Mouse (Mus musculus) brain, embryonic 18.5 days (tissue): ENCODE results near the gene Cr2.
"Not testable (repeated sequence)": the region's sequence is repeated elsewhere in the genome, so short reads cannot be mapped to it uniquely, and the experiment has no call there.

Experiments
- DNase-seq: peaks from one replicate; pipeline ENCODE4 v3.0.0-alpha.2; 2012; ENCODE audit warnings: low read depth, low spot score

Gene Cr2

DNA sequence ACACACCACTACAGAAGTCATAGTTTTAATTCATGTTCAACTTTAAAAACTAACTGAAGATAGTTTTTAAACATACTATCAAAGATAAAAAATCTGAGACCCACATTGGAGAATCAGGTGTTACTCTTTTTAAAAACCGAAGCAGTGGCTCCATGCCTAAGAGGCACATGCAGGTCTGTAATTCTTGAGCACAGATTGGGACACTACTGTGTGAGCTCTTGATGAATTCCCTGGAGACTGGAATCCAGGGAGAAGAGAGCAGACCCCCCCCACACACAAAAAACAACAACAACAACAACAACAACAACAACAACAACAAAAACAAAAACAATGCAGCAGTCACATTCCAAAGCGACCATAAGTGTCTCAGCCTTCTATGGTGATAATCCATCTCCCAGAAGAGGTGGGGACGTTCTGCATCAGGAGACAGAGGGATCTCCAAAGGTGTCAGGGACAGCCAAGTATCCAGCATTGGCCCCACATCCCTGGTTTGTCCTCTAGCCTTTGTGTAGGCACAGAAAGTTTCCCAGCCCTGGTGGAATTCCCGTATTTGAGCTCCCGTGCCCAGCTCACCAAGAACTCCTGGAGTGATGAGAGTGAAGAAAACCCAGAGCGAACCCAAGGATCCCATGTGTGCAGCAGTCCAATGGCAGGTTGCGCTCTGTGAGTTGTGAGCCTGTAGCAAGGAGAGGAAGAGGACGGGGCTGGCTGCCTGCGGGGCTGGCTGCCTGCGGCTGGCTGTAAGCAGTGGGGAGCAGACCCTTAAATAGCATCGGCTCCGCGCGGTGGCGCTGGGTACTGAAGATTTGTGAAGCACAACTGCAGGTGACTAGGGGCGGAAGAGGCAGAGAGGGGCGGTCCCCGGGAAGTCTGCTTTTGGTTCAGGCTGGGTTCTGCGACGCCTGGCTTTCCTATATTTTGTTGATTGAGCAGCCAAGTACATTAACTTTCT lies at the start of gene Cr2:
Gene Cr2, minus strand, starts transcription at position 737 of the 952 bp plus-strand sequence.
- DNase-seq = peak; percentile 28

DNA sequence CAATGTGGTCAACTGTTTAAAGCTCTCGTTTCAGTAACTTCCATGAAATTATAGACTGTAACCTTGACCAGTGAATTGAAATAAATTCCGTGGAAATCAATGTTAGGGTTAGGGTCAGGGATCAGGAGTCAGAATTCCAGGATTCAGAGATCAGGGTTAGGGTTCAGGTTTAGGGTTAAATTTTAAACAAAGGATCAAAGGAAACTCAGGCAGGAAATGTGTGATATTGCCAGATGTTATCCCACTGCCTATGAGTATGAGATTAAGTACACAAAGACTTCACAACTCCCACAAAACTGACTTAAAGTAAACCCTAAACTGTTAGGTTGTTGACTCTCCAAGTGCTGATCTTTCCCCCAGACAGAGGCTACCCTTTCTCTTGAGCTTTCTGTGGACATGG lies 45.3 kb upstream of the Cr2 start:
- DNase-seq = no peak

DNA sequence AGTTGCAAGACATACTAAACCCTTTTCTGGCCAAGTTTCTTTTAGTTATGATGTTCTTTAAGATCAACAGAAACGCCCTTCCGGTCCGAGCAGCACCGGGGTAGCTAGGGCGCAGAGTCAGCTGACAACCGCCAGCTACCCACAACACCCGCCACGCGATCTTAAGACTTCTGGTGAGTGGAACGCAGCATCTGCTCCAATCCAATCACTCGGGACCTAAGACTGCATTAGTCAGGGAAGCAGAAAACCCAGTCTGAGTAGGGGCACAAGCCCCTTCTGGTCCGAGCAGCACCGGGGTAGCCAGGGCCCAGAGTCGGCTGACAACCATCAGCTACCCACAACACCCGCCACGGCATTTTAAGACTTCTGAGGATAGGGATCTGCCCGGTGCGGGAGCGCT lies 36.3 kb upstream of the Cr2 start:
- not testable (repeated sequence) for DNase-seq

DNA sequence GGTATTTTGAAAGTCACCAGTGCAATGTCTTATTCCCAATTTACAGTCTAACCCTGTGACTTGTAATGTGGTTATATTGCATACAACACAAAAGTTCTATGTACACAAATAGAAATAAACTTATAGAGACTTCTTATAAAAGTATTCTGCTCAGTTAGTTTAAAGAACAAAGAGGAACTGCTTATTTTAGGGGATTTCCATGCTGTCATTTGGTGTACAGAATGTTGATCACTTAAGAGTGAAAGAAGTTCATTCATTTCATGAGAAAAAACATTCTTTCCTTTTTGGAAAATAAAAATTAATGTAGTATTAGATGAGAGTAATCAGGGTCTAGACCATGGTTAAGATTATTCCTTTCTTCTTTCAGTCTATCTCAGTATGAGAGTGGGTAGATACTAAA lies 8.2 kb upstream of the Cr2 start:
- DNase-seq = no peak

DNA sequence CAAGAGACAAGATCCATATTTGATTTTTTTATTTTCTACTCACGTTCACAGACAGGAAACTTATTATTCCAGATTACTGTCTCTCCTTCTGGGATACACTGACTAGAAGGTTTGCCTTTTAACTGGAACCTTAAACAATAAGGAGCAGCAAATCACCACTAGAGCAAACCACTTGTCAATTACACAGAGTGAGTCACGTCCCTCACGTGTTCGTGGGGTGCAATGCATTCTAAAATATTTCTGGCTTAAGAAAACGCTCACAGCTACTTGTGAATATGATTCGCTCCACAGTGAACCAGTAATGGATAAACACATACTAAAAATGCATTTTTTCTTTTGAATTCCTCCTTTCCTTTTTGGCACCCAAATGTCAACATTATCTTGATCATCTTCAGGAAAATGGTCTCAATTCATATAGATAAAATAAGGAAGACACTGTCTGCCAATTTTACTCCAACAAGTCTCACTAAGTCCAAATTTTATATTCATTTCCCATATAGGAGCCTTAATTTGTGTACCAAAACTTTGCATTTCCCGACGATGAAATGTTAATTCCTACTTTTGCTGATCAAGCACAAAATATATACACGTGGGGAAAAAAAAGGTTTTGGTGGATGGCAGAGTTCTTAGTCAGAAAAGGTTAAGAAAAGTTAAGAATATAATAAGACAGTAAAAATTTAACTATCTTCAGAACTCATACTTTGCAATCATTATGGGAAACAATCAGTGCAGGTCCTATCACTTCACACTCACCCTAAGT lies 11.3 kb downstream of the Cr2 start:
- no peak for DNase-seq

DNA sequence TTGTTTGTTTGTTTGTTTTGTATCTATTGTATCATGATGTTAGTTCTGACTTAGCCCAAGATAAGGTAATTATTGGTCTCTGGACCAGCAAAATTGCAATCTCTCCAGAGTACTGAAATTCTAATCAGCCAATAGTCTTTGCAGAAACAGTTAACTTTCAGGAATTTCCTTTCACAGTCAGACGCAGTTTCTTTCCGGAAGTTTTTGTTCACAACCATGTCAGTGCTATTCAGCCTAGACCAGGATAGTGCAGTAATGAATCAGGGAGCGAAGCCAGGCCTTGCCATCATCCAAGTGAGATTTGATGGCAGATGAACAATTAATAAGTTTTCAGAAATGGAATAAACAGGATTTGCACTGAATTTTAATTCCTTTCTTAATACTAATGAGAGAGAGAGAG lies 44.4 kb downstream of the Cr2 start:
- no peak for DNase-seq

DNA sequence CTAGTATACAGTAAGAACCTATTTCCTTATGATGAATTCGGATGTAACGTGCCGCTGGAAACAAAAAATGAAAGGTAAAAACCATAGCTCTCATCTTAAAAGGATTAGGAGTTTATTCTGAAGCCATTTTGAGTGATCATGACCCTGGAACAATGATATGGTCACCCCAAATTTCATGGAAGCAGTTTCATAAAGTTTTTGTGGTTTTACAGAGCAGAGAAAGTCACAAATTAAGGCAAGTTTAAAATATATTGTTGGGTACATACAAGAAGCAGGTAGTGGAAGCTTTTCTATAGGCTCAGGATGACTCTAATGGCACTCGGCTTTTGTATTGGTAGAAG lies 44.9 kb downstream of the Cr2 start:
- no peak for DNase-seq

DNA sequence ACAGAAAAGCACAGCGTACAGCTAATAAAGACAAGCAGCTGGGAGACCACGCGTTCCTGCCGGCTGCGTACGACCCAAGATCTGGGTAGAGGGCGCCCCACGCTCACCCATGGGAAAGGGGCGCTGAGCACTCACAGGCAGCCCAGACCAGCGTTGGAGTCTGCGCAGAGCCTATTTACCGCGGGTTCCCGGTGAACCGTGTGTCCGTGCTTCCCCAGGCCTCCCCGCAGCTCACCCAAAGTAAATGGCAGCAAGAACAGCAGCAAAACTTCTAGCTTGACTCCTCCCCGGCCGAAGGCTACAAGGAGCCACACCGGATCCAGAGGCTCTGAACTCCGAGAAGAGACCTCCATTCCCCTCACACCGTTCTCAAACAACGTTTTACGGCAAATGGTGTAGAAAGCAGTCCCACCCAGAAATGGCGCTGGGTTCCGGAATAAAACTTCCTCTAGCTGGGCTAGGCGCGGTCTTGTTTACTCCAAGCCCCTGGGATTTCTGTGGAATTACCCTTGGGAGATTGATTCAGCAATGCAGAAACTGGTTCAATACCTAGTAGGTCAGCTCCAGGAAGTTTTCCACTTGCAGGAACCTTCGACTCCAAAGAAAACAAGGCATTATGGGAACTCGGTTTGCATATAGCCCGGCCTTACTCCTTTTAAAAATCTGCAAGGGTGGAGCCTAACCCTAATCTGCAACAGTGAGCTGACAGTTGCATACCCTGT lies 45.4 kb downstream of the Cr2 start, which contains the start of gene Cr1l:
Gene Cr1l, minus strand, starts transcription at position 634 of the 722 bp plus-strand sequence.
- DNase-seq = peak; percentile 84

DNA sequence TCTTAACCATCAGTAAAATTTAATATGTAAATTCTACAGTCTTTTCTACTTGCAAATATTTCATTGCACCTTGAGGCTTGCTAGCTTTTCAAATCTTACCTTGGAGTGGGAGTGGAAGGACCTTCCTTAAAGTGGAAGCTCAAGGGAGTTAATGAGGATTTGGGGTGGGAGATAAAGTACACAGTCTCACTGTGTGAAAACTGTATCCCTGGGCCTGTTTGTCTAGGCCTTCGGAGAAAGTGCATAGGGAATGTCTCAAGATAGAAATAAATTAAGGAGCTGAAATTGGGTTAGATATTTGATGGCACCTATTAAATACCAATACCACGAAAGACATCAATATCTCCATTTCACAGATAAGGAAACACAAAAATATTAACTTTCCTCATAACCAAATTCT lies 46.0 kb downstream of the Cr2 start:
- no peak for DNase-seq

DNA sequence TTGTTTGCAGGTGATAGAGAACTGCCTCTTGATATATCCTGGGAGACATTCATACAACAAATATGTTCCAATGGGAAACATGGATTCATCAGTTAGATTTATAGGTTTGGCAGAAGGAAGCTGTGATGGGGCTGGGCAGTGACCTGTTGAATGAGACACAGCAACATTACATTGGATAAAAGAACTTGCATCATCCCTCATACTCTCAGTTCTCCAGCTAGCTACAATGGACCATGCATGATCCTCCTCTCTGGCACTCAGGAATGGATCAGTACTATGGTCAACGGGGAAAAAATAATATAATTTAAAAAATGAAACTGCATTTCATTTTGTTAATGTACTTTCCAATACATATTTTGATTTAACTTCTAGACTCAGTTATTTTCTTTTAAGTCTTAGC lies 46.6 kb downstream of the Cr2 start:
- DNase-seq = no peak

DNA sequence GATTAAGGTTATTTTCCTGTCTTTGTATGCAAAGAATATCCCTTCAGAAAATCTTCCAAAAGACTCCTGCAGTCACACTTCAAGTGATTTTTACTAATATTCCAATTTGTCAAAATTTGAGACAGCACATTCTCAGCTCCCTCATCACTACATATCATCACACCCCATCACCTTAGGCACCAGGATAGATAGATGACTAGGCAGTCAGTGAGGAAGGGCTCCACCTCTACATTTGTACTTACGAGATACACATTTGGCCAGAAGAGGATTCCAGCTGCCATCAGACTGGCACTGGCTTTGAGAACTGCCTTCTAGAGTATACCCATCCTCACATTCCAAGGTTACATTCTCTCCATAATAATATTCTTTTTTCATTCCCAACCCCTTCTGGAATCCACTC lies 62.1 kb downstream of the Cr2 start:
- no peak for DNase-seq

DNA sequence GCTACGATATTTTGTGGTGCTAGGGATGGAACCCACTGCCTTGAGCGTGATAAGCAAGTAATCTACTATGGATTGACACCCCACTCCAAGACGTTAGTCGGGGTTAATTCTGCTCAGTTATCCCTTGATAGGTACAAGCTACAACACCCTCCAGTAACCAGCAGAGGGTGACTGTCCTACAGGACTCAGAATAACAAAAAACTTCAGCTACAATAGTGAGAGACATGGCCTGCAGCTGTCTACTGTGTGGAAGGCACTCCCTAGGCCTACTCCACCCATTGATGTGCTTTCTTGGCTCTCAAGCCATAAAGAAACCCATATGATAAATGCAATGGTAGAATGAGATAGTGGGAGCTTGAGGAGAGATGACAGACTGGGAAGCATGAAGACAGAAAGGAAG lies 62.9 kb downstream of the Cr2 start:
- DNase-seq = no peak

DNA sequence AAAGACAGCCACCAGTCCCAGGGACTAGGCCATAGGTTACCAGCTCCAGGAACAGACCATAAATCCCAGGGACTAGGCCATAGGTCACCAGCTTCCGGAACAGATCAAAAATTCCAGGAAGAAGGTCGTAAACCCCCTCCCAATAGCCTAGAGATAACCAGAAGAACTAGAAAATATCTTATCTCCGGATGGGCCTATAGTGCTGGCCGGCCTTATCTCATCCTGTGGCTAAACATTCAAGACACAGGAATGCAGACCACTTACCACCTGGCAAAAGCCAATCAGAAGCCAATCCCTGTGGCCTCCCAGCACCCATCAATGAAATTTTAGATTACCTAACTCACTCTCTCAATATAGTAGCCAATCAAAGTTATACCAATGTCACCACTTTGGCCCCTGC lies 75.8 kb downstream of the Cr2 start:
- no peak for DNase-seq

DNA sequence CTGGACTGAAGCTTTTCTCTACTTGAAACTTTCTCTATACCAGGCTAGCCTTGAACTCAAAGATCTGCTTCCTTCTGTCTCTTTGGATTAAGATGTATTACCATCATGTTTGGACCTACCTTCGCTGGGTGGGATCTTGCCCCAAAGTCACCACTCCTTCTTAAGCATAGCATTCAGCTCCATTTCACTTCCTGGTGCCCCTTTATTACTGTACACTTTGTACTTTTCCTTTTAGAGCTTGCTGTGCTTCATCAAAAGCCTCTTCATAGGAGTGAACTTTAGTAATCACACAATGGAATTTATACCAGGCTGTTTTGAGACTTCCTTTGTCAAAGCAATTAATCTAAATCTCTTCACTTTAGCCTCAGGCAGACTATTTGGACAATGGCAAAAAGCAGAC lies 78.5 kb downstream of the Cr2 start:
- no peak for DNase-seq

DNA sequence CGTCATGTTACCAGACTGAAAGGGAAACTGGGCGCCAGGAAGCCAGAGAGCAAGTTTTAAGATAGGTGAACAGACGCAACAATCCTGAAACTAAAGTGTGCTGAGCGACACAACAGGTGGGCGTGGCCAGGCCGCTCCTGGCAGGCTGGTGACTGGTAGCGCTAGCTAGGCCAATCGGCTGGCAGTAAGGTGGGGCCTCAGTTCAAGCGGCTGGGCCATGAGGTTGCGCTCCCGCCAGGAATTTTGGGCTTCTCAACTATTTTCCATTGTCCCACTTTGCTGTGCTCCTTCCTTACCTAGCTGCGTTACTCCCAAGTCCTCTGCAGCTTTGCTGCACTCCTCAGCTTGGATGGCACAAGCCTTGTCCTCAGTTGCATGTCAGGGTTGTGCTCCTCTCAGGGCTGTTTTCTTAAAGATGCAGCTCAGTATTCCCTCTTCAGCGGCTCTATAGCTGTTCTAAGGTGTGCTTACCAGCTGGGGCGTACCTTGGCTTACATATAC lies 84.2 kb downstream of the Cr2 start, which contains the start of gene Cd46:
Gene Cd46, minus strand, starts transcription at position 30 of the 501 bp plus-strand sequence.
- no peak for DNase-seq

DNA sequence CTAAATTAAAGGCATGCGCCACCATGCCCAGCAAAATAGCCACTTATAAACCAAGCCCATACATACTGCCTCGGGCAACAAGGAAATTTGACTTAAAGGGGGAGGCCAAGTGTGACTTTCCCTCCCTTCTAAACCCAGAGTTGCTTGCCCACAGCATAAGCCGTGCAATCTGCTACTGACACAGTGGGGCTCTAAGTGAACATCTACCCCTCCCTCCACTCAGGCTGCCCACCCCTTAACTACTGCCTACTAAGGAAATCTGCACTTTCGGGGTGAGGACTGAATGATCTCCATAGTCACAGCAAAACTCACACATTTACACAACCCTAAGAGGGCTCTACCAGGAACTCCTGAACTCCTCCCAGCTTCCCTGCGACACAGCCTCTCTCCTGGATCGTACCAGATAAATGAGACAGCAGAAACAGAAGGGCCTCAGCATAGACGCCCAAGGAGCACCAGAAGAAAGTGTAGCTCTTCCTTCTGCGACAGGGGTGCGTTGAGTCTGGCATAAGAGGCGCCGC lies 84.8 kb downstream of the Cr2 start:
- no peak for DNase-seq
